In genomic region chr9:57597929-57598382, GRCm38 (mm10) we compare ENCODE assay signal across 13 mouse cellular contexts. TPM values are rescaled to one million over a fixed set of nuclear protein-coding genes. Genes with fewer than 3 reads are reported as not detected.
A peak's percentile ranks its signal among the peaks of the same experiment; 100 is the strongest.
DNase-seq lines count a peak whose midpoint lies in the region; ATAC-seq and TF ChIP-seq lines count a peak whose summit lies in the region.
"Had no signal": no experiment of that assay in that cellular context is flagged by ENCODE, and none has a peak within 500 bp of the region (broad histone marks: within the 10 kb centered on the region; RNA-seq: fewer than 3 reads in every experiment).

No protein-coding gene starts in this region.

- intact Hi-C loops in heart, postnatal 36 days (cut with DNase I) = no loop called here

- H3K27me3 ChIP-seq in heart, embryonic 10.5 days (ENCODE audit: insufficient read depth, poor library complexity, severe bottlenecking) = peaks cover 2% of the 10 kb centered on the region; the same call in 1 of the 2 replicates
- H3K27me3 ChIP-seq in midbrain, embryonic 10.5 days (ENCODE audit: low read depth, poor library complexity, severe bottlenecking) = no peaks in the 10 kb centered on the region
- no peaks in the 10 kb centered on the region for H3K27me3 ChIP-seq in midbrain, embryonic 15.5 days (replicated peaks)
- no peaks in the 10 kb centered on the region for H3K27me3 ChIP-seq in hindbrain, postnatal 0 days (ENCODE audit: insufficient read depth, low read length)
- H3K27me3 ChIP-seq: embryonic facial prominence, embryonic 15.5 days had no signal

- H3K4me3 ChIP-seq in heart, embryonic 10.5 days = 0 out of 2 replicates have a peak overlapping the region, but pooled peaks have one; percentile 0
- H3K4me3 ChIP-seq in midbrain, embryonic 10.5 days = no peak overlapping the region
- no peak overlapping the region for H3K4me3 ChIP-seq in midbrain, embryonic 15.5 days
- H3K4me3 ChIP-seq in hindbrain, postnatal 0 days (ENCODE audit: low read length) = no peak overlapping the region
- H3K4me3 ChIP-seq: embryonic facial prominence, embryonic 15.5 days had no signal

- H3K4me1 ChIP-seq in heart, embryonic 10.5 days = peaks cover 79% of the 10 kb centered on the region
- peaks cover 72% of the 10 kb centered on the region for H3K4me1 ChIP-seq in midbrain, embryonic 10.5 days
- peaks cover 17% of the 10 kb centered on the region for H3K4me1 ChIP-seq in midbrain, embryonic 15.5 days
- H3K4me1 ChIP-seq in hindbrain, postnatal 0 days (ENCODE audit: insufficient read depth, low read length) = peaks cover 12% of the 10 kb centered on the region; the same call in 1 of the 2 replicates

- no peak for ATAC-seq in midbrain, embryonic 15.5 days (replicated peaks)
- peak; percentile 21; the same call in 1 of the 2 replicates for ATAC-seq in hindbrain, postnatal 0 days
- ATAC-seq: CD4-positive, CD25-positive, alpha-beta regulatory T cell, adult 4 months had no signal

- H3K4me2 ChIP-seq in midbrain, embryonic 15.5 days = no peak overlapping the region
- H3K4me2 ChIP-seq in hindbrain, postnatal 0 days (ENCODE audit: low read depth, low read length) = no peak overlapping the region
- H3K4me2 ChIP-seq: embryonic facial prominence, embryonic 15.5 days had no signal

- DNase-seq in heart, embryonic 10.5 days (ENCODE audit: low spot score) = no peak
- no peak for DNase-seq in heart, postnatal 36 days
- peak; percentile 38 for DNase-seq in midbrain, embryonic 10.5 days (ENCODE audit: low spot score)
- DNase-seq in hindbrain, postnatal 0 days (ENCODE audit: low spot score) = no peak
- peak; percentile 82 for DNase-seq in retina, postnatal 1 day
- DNase-seq in cerebellum, adult 11 months = no peak
- no peak for DNase-seq in c-Kit-positive CD71-positive TER-119-positive erythroid progenitor cells, embryonic 14.5 days (ENCODE audit: low spot score)
- DNase-seq: lung, postnatal 36 days; thymus, postnatal 36 days had no signal

- peak overlapping the region; percentile 68 for H3K27ac ChIP-seq in heart, embryonic 10.5 days
- H3K27ac ChIP-seq in midbrain, embryonic 10.5 days (replicated peaks) = peak overlapping the region; percentile 65
- H3K27ac ChIP-seq in midbrain, embryonic 15.5 days = no peak overlapping the region
- H3K27ac ChIP-seq in hindbrain, postnatal 0 days = no peak overlapping the region

- 13% methylated on average over 4 of the region's 4 CpGs for WGBS in heart, embryonic 10.5 days
- 25% methylated on average over 4 of the region's 4 CpGs for WGBS in midbrain, embryonic 10.5 days
- 20% methylated on average over 4 of the region's 4 CpGs for whole genome bisulfite sequencing in midbrain, embryonic 15.5 days
- WGBS in hindbrain, postnatal 0 days = 24% methylated on average over 4 of the region's 4 CpGs

- TF ChIP-seq CTCF in hindbrain, postnatal 0 days (IDR thresholded peaks at IDR 0.05; ENCODE audit: low read depth) = no peak

- H3K9ac ChIP-seq in midbrain, embryonic 15.5 days = no peak overlapping the region
- H3K9ac ChIP-seq in hindbrain, postnatal 0 days (replicated peaks; ENCODE audit: low read length) = no peak overlapping the region
- H3K9ac ChIP-seq: embryonic facial prominence, embryonic 15.5 days had no signal

- H3K9me3 ChIP-seq in heart, embryonic 10.5 days = no peaks in the 10 kb centered on the region
- H3K9me3 ChIP-seq in midbrain, embryonic 10.5 days (replicated peaks) = no peaks in the 10 kb centered on the region
- no peaks in the 10 kb centered on the region for H3K9me3 ChIP-seq in midbrain, embryonic 15.5 days
- no peaks in the 10 kb centered on the region for H3K9me3 ChIP-seq in hindbrain, postnatal 0 days (ENCODE audit: low read length)
- H3K9me3 ChIP-seq: embryonic facial prominence, embryonic 15.5 days had no signal

- peaks cover 30% of the 10 kb centered on the region for H3K36me3 ChIP-seq in heart, embryonic 10.5 days
- H3K36me3 ChIP-seq in midbrain, embryonic 10.5 days = peaks cover 26% of the 10 kb centered on the region
- H3K36me3 ChIP-seq in midbrain, embryonic 15.5 days (replicated peaks) = peaks cover 15% of the 10 kb centered on the region
- peaks cover 18% of the 10 kb centered on the region; the same call in 1 of the 2 replicates for H3K36me3 ChIP-seq in hindbrain, postnatal 0 days (ENCODE audit: insufficient read depth, low read length)

RNA-seq across cellular contexts. Expression of gene Cplx3, which starts 8.1 kb away (rescaled TPM):
- 0.15 TPM in 1 of 2 replicates, not detected in the other for polyA plus RNA-seq in heart, embryonic 10.5 days (2016; fragmentation: Nextera tagmentation; extraction: Ambion mirVana)
- total RNA-seq in heart, postnatal 36 days (2021) = not detected
- 2.5 and 3.1 TPM in 2 replicates for polyA plus RNA-seq in midbrain, embryonic 10.5 days (2016; fragmentation: Nextera tagmentation; extraction: Ambion mirVana)
- 0.63 and 1.5 TPM in 2 replicates for polyA plus RNA-seq in midbrain, embryonic 15.5 days (2015; fragmentation: Nextera tagmentation; extraction: Ambion mirVana)
- total RNA-seq in hindbrain, postnatal 0 days (2014; rRNA removed) = 0.10 TPM in 1 of 2 replicates, not detected in the other
- 0.79 and 1.2 TPM in 2 replicates for polyA plus RNA-seq in hindbrain, postnatal 0 days (2015; fragmentation: Nextera tagmentation; extraction: Ambion mirVana)
- polyA plus RNA-seq: CD4-positive, CD25-positive, alpha-beta regulatory T cell, adult 4 months; embryonic facial prominence, embryonic 15.5 days had no signal

RNA-seq across cellular contexts. Expression of gene Ulk3, which starts 8.7 kb away (rescaled TPM):
- 17.4 and 21.8 TPM in 2 replicates for polyA plus RNA-seq in heart, embryonic 10.5 days (2016; fragmentation: Nextera tagmentation; extraction: Ambion mirVana)
- total RNA-seq in heart, postnatal 36 days (2021) = 1 to 10 TPM; 7.1 to 8.2 TPM
- polyA plus RNA-seq in midbrain, embryonic 10.5 days (2016; fragmentation: Nextera tagmentation; extraction: Ambion mirVana) = 14.5 and 18.8 TPM in 2 replicates
- 35.4 and 39.0 TPM in 2 replicates for polyA plus RNA-seq in midbrain, embryonic 15.5 days (2015; fragmentation: Nextera tagmentation; extraction: Ambion mirVana)
- total RNA-seq in hindbrain, postnatal 0 days (2014; rRNA removed) = 21.1 and 27.3 TPM in 2 replicates
- 18.5 and 21.0 TPM in 2 replicates for polyA plus RNA-seq in hindbrain, postnatal 0 days (2015; fragmentation: Nextera tagmentation; extraction: Ambion mirVana)

RNA-seq across cellular contexts. Expression of gene Lman1l, which starts 22.6 kb away (rescaled TPM):
- not detected in 2 replicates for polyA plus RNA-seq in heart, embryonic 10.5 days (2016; fragmentation: Nextera tagmentation; extraction: Ambion mirVana)
- not detected for total RNA-seq in heart, postnatal 36 days (2021)
- 0.10 TPM in 1 of 2 replicates, not detected in the other for polyA plus RNA-seq in midbrain, embryonic 10.5 days (2016; fragmentation: Nextera tagmentation; extraction: Ambion mirVana)
- polyA plus RNA-seq in midbrain, embryonic 15.5 days (2015; fragmentation: Nextera tagmentation; extraction: Ambion mirVana) = not detected in 2 replicates
- total RNA-seq in hindbrain, postnatal 0 days (2014; rRNA removed) = not detected in 2 replicates
- polyA plus RNA-seq in hindbrain, postnatal 0 days (2015; fragmentation: Nextera tagmentation; extraction: Ambion mirVana) = not detected in 2 replicates
- total RNA-seq: left cerebral cortex, postnatal 10 days had no signal
- polyA plus RNA-seq: embryonic facial prominence, embryonic 15.5 days had no signal

RNA-seq across cellular contexts. Expression of gene Scamp2, which starts 37.2 kb away (rescaled TPM):
- 53.5 and 53.9 TPM in 2 replicates for polyA plus RNA-seq in heart, embryonic 10.5 days (2016; fragmentation: Nextera tagmentation; extraction: Ambion mirVana)
- total RNA-seq in heart, postnatal 36 days (2021) = 10 to 100 TPM; 25.8 to 29.4 TPM
- polyA plus RNA-seq in midbrain, embryonic 10.5 days (2016; fragmentation: Nextera tagmentation; extraction: Ambion mirVana) = 52.4 and 58.9 TPM in 2 replicates
- 49.6 and 50.6 TPM in 2 replicates for polyA plus RNA-seq in midbrain, embryonic 15.5 days (2015; fragmentation: Nextera tagmentation; extraction: Ambion mirVana)
- total RNA-seq in hindbrain, postnatal 0 days (2014; rRNA removed) = 50.5 and 53.1 TPM in 2 replicates
- 47.4 and 49.3 TPM in 2 replicates for polyA plus RNA-seq in hindbrain, postnatal 0 days (2015; fragmentation: Nextera tagmentation; extraction: Ambion mirVana)

RNA-seq across cellular contexts. Expression of gene Mpi, which starts 45.4 kb away (rescaled TPM):
- 80.6 and 102 TPM in 2 replicates for polyA plus RNA-seq in heart, embryonic 10.5 days (2016; fragmentation: Nextera tagmentation; extraction: Ambion mirVana)
- total RNA-seq in heart, postnatal 36 days (2021) = 100 to 1,000 TPM; 129 to 161 TPM
- 64.7 and 74.4 TPM in 2 replicates for polyA plus RNA-seq in midbrain, embryonic 10.5 days (2016; fragmentation: Nextera tagmentation; extraction: Ambion mirVana)
- polyA plus RNA-seq in midbrain, embryonic 15.5 days (2015; fragmentation: Nextera tagmentation; extraction: Ambion mirVana) = 81.2 and 82.9 TPM in 2 replicates
- total RNA-seq in hindbrain, postnatal 0 days (2014; rRNA removed) = 67.9 and 78.6 TPM in 2 replicates
- polyA plus RNA-seq in hindbrain, postnatal 0 days (2015; fragmentation: Nextera tagmentation; extraction: Ambion mirVana) = 61.5 and 64.6 TPM in 2 replicates

Comparison
In these comparisons a context has a peak if more than half of its experiments do, and no peak if none do; other contexts are left out.
1. H3K27ac ChIP-seq: peak in heart, embryonic 10.5 days (single experiment) and midbrain, embryonic 10.5 days (single experiment); none in midbrain, embryonic 15.5 days (single experiment) and hindbrain, postnatal 0 days (single experiment).
2. DNase-seq: peak in midbrain, embryonic 10.5 days (single experiment) and retina, postnatal 1 day (single experiment); none in heart, embryonic 10.5 days (single experiment), heart, postnatal 36 days (0 of 2), hindbrain, postnatal 0 days (single experiment), cerebellum, adult 11 months (single experiment) and c-Kit-positive CD71-positive TER-119-positive erythroid progenitor cells, embryonic 14.5 days (single experiment).